Mouse (Mus musculus) adrenal gland (tissue): ENCODE data around the gene Tmem42.

Source experiments
- intact Hi-C: fragments of 180-260 bp; cut with DNase I; formaldehyde crosslinking; loops from one replicate; pipeline ENCODE4 v1.15.1; 2025
- long read RNA-seq, 2 experiments: library from polyadenylated mRNA; unstranded; transcript quantifications; one replicate each; pipeline ENCODE4 v2.0.0; 2020; ENCODE audit warnings: borderline replicate concordance in 1 of 2; ENCODE audit not compliant: insufficient replicate concordance in 1 of 2

The Tmem42 gene
- long read RNA-seq, experiment 1, transcript Tmem42-201 (3 exons, 1,041 nt), result major isoform, 41 of 44 reads
- long read RNA-seq, experiment 1, partial matches to known transcripts, result 0 of 44 reads
- long read RNA-seq, experiment 1, other reads (novel, unspliced or antisense), result 2 of 44 reads
- long read RNA-seq, experiment 2, transcript Tmem42-201 (3 exons, 1,041 nt), result major isoform, 41 of 42 reads
- long read RNA-seq, experiment 2, partial matches to known transcripts, result 0 of 42 reads
- long read RNA-seq, experiment 2, other reads (novel, unspliced or antisense), result 0 of 42 reads

DNA sequence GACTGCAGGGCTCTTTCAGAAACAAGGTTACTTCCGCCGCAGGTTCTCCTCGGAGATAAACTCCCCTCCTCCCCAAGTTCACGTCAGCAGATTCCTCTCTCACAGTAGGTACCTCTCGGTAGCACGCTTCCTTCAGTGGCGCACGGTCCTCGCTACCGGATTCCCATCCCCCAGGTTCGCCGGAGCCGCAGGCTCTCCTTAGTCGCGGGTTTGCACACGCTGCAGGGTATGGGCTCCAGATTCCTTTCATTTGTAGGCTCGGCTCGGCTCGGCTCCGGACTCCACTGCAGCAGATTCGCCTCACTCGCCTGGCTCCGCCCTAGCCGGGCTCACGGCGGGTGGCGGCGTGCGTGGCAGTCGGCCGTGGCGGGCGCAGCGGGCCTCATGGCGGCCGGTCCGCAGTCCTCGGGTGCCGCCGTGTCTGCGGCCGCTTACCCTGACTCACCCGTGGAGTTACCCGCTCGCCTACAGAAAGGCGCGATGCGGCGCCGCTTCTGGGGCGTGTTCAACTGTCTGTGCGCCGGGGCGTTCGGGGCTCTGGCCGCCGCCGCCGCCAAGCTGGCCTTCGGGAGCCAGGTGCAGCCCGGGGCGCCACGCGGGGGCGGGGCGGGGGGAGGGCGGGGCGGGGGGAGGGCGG lies at the start of gene Tmem42:
Tmem42 (plus strand) TSS at position 332 of the 637 bp plus-strand sequence.
- intact Hi-C loops, result no loop called here

DNA sequence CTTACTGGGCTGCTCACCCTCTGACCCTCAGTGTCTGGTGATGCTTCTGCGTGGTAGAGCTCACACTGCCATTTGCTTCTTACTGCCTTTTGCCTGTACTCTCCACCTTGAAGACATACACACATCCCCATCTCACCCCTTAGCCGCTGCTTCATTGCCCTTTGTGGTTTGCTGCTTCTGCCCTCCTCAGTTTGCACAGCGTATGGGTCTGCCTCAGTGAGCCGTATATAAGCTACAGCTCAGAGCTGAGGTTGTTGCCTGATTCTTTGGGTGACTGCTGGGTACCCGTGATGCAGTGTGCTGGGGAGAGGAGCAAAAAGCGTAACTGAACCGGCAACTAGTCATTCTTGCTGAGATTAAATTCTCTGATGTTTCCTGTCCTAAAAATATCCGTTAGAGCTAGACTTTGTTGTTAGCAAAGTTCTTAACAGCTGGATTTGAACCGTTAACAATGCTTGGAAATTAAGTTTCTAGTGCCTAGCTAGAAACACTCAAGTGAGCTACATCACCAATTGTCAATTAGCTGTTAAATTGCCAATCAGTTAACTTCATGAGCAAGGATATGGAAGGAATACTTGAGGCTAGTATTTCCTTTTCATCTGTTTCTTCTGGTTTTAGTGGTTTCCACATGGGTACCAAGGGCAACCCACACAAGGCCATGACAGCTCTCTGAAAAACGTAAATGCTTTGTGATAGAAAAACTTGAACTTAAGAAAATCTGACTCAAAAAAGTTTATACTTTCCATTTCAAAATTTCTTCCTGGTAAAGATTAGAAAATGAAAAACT lies 22.5 kb upstream of the Tmem42 start:
- intact Hi-C loops, result no loop called here

DNA sequence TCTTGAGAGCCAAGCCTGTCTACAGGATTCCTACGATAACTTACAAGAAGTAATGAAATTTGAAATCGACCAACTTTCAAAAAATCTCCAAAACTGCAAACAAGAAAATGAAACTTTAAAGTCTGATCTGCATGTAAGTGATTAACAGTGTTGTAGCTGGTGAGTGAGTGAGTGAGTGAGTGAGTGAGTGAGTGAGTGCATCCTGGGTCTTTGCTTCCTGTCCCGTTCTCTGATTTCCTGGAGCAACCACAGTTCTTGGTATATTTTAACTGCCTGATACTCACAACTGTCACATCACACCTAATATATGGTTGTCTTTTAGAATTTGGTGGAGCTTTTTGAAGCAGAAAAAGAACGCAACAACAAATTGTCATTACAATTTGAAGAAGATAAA lies 21.9 kb upstream of the Tmem42 start:
- intact Hi-C loops, result no loop called here

- intact Hi-C loops, result no loop called here
These were observed 16.4 kb upstream of the Tmem42 start for GRCm38 (mm10) chr9:123004718-123005117.

GRCm38 (mm10) chr9:123006071-123006470 lies 15.1 kb upstream of the Tmem42 start:
- intact Hi-C loops, result no loop called here

DNA sequence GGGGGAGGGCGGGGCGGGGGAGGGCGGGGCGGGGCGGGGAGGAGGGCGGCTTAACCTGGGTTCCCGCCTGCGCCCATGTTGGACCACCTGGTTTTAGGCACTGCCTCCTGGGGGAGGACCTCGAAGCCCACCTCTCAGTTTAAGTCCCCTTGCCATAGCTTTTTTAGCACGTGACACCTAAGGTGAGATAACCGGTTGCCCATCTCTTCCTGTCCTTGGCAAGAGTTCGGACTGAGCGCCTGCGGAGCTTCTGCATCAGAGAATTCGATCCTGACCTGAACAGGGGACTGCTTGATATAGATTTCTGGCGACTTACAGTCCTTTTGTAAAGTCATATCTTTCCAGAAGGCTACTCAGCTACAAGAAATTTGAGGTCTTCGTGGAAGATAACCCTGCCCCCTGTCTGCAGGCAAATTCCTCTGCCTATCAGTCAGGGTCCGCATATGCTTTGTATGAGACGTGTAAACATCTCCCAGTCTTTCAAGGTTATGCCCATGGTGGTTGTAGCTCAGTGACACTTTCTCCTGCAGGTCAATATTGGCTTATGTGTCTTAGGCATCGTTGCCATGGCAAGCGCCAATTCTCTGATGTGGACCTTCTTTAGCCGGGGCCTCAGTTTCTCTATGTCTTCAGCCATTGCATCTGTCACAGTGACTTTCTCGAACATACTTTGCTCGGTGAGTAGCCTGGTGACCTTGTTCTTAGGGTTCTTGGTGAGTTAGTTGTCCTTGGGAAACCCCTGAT lies 682 bp downstream of the Tmem42 start:
- intact Hi-C loops, result no loop called here

GRCm38 (mm10) chr9:123024201-123024600 lies 3.1 kb downstream of the Tmem42 start:
- intact Hi-C loops, result no loop called here

GRCm38 (mm10) chr9:123031496-123032246 lies 10.5 kb downstream of the Tmem42 start:
- intact Hi-C loops, result no loop called here

DNA sequence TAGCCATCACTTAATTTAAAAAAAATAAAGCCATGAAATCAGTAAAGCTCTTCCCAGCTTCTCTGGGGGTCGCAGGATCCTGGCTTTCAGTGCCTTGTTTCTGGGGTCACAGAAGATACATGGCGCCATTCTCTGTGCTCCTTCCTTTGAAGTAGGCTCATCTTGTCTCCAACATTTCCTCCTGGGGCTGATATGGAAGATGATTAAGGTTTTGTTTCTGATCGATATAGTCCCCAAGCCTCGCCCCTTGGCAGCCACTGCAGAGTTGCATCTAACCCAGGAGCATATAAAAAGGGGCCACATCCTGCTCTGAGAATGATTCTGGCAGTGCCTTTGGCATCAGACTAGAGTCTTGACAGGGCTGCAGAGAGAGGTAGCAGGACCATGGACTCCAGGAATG lies 13.3 kb downstream of the Tmem42 start, which contains the start of gene Tgm4:
Tgm4 (plus strand) TSS at position 301 of the 400 bp plus-strand sequence.
- intact Hi-C loops, result no loop called here

DNA sequence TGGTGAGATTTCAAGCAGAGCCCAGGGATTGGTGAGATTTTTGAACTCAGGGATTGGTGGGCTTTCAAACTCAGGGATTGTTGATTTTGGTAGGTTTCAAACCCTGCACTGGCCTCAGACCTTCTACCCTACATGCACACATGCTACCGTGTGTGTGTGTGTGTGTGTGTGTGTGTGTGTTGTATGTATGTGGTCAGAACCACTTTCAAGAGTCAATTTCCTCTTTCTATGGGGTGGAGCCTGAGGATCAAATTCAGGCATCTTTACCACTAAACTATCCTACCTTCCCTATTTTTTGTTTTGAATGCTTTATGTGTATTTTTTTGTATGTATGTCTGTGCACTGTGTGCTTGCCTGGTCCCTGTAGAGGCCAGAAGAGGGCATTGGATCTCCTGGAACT lies 26.5 kb downstream of the Tmem42 start:
- intact Hi-C loops, result no loop called here

DNA sequence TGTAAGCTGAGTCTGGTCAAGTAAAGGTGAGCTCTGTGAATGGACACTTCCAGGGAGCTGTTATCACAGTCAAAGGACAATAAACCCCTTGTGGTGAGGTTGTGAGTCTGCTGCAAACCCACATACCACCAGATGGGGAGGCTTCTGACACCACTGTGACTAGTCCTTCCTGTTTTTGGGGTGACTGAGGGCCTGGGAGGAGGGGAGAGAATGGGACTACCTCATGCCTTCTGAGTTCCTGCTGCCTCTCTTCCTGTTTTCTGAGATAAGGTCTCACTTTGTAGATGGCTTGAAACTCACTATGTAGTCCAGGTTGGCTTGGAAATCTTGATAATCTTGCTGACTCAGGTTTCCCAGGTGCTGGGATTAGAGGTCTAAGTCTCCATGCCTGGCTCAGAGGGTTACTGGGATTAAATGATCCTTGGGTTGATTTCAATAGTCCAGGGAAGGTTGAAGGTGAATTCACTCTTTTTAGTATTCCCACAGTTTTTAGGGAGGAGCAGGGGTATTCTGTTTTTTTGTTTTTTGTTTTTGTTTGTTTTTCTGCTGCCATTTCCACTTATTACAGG lies 37.7 kb downstream of the Tmem42 start:
- intact Hi-C loops, result no loop called here

DNA sequence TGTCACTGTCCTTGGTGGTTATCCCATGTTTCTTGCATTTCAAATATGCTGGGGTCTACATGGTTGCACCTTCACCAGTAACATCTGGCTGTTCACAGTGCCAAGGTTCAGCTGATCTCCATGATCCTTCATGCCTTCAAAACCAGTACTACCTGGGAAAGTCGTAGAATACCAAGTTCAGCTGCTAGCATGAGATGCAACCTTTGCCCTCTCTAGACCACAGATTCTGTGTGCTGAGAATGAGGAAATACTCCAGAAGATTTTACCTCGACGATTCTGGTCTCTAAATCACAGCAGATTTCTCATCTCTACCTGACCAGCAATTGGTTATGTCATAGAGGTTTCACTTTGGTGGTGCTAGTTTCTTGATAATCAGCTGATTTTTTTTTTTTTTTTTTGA lies 39.0 kb downstream of the Tmem42 start:
- intact Hi-C loops, result no loop called here
